Mouse (Mus musculus): ENCODE measurements around the gene Gm20823. TPM values are rescaled to one million over a fixed set of nuclear protein-coding genes. Genes with fewer than 3 reads are reported as not detected.
"Not testable (repeated sequence)": the region's sequence is repeated elsewhere in the genome, so short reads cannot be mapped to it uniquely, and the experiment has no call there.

The Gm20823 gene
- polyA plus RNA-seq (2015; fragmentation: Nextera tagmentation; extraction: Ambion mirVana): not detected in 2 replicates

GRCm38 (mm10) chrY:62464745-62465144, at the start of gene Gm20823:
Gene Gm20823 (minus strand): TSS chrY:62464845.
- not testable (repeated sequence) for DNase-seq (ENCODE audit: low spot score)
